Mouse (Mus musculus) mouse embryonic stem cell (cell line): Measurements from ENCODE around the gene Vmn2r-ps130.
"Not testable (repeated sequence)": the region's sequence is repeated elsewhere in the genome, so short reads cannot be mapped to it uniquely, and the experiment has no call there.

Experiments
- in situ Hi-C, 2 experiments: fragments of 300-500 bp; cut with MboI; formaldehyde crosslinking; loops; 1 replicate in 1 of 2; 3 replicates in 1 of 2; pipeline ENCODE4 v1.14.3; 2019 to 2020; ENCODE audit warnings: low sequenced_read_pairs in 2 of 2, low pct_unique_long_range_greater_than_20kb in 1 of 2, mixed read lengths in 1 of 2; ENCODE audit not compliant: unreplicated experiment in 1 of 2

The Vmn2r-ps130 gene

DNA sequence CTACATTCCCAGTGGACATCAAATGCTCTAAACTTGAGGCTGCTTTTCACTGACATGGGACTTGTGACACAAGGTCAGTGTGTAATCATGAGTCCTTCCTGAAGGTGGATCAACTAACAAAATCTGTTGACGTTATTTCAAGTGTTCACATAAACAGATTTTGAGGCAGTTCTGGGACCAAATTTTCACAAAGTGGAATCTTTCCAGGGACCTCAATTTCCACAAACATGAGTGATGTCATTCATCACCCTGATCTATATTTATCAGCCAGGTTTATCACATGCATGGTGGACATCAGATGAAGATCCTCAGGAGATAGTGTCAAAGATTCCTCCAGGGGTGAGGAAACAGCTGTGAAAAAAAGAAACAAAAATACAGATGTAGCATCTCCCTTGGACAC is at the start of gene Vmn2r-ps130:
Gene Vmn2r-ps130 (plus strand): TSS at position 301 of the 400 bp plus-strand sequence.
- in situ Hi-C loops = not testable (repeated sequence)
